Mouse (Mus musculus) brain, embryonic 18.5 days (tissue): ENCODE data around the gene Rab4b.

Source experiments
- DNase-seq: peaks from one replicate; pipeline ENCODE4 v3.0.0-alpha.2; 2012; ENCODE audit warnings: low read depth, low spot score

Gene Rab4b

DNA sequence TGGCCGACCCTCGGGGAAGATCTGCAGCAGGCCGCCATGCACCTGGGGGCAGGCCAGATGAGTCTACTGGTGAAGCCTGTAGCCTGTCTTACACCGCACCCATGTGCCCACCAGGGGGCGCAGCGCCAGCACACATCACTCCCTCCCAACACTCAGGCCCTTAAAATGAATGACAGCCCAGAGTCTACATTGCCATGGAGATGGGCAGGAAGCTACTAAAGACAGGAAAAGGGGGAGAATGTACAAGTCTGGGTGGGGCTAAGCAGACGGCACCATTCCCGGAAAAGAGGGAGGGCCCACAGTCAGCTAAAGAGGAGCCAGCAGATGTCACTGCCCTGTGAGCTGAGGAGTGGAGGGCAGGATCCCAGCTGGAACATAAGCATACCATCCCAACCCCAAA is 18.8 kb downstream of the Rab4b start:
- DNase-seq = peak; percentile 69

DNA sequence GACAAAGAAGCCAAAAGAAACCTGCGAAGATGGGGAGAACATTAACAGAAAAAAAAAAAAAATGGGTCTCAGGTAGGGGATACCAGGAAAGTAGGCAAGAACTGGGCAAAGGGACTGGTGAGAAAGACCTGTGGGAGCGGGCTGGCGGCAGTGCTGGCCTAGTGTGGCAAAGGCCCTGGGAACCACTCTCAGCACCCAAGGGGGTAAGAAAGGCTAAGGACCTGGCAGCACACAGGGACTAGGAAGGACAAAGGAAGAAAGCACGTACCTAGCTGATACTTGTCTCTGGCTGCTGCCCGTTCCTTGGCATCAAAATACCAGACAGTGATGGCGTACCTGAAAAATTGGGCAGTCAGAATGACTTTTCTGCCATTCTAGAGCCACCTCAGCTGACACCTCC is 19.4 kb downstream of the Rab4b start:
- DNase-seq = no peak

DNA sequence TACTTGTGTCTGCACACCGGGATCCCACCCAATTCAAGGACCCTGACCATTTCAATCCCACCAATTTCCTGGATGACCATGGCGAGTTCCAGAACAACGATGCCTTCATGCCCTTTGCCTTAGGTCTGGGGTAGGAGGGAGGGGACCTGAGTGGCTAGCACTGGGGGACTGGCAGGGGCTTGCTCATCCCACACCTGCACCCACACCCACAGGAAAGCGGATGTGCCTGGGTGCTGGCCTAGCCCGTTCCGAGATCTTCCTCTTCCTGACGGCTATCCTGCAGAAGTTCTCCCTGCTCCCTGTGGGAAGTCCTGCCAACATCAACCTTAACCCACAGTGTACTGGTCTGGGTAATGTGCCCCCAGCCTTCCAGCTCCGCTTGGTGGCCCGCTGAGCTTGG is 20.5 kb downstream of the Rab4b start:
- no peak for DNase-seq

DNA sequence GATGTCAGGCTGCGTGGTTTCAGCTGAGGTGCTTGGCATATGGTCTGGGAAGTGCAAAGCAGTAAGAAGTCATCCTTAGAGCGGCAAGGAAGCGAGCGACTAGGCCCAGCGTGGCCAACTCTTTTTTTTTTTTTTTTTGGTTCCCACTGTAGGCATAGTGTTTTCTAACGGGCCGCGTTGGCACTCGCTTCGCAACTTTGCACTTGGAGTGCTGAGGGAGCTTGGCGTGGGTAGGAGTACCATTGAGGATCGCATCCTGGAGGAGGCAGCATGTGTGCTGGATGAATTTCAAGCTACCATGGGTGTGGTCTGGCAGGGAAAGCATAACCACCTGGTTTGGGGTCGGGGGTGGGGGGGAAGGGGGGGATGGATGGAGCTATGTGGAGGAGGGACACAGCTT is 22.7 kb downstream of the Rab4b start:
- DNase-seq = no peak

DNA sequence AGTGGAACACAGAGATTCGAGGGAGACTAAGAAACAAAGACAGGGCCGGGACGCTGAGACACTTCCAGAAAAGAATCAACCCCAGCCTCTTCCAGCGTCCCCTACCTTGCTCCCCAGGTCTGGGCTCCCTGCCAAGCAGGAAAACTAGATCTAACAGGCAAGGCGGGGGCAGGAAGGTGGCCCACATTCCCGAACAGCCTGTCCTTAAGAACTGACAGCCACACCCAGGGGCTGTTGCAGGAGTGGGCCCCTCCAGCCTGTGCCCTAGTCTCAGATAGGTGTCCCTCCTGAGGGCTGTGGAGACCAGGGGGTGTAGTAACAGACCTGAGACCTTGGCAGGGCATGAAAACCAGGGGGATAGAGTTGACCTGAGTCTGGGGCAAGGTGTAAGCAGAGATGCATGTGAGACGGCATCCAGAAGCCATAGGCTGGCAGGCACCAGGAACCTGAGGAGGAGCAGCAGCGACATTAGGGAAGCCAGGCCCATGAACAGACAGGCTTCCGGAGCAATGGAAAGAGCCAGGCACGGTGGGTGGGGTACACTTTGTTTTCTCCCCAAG is 25.4 kb downstream of the Rab4b start, which contains the start of gene Cyp2t4:
Gene Cyp2t4 (plus strand): TSS at position 510 of the 560 bp plus-strand sequence.
- no peak for DNase-seq

DNA sequence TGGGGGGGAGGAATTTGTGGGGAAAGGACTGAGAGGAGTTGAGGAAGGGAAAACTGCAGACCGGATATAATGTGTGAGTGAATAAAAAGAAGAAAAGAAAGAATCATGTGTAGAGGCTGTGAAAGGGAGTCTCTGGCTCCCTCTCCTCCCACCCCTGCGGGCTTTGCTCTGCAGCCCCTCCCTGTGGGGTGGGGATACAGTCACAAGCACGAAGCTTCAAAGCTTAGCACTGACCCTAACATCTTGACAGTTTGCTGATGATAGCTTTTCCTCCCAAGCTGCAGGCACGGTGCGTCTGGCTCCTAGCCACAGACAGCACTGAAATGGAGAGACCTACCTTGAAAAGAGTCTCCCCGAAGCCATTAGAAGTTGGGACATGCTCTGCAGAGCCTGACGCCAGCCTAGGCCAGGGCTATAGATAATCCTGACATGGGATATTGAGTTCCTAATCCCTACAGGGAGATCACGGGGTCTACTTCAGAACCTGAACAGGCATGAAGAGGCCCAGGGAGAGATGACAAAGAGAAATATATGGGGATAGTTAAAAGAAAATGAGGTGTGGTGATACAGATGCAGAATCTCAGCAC is 42.2 kb downstream of the Rab4b start:
- DNase-seq = no peak

DNA sequence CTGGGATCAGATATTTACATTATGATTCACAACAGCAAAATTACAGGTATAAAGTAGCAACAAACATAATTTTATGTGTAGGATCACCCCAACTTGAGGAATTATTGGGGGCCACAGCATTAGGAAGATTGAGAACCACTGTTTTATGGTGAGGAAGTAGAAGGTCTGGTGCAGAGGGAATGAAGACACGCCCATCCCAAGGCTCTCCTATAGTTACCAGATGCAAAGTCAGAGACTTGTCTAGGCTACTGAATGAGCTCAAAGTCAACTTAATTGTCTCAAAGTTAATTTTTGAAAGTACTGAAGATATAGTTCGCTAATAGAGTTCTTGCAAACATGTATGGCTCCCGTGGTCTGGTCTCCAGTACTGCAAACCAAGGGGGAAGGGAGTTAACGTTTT is 44.9 kb downstream of the Rab4b start:
- DNase-seq = no peak

DNA sequence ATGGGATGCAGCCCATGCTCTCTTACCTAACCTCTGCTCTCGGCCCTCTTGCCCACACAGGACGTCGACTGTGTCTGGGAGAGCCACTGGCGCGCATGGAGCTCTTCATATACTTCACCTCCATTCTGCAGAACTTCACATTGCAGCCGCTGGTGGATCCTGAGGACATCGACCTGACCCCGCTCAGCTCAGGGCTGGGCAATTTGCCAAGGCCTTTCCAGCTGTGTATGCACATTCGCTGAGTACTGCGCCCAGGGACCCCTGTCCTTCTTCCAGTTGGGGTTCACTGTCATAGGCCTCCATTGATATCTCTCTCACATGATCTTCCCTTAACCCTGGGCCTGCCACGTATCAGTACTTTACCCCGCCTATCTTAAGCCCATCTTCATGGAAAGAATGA is 45.5 kb downstream of the Rab4b start:
- DNase-seq = no peak

DNA sequence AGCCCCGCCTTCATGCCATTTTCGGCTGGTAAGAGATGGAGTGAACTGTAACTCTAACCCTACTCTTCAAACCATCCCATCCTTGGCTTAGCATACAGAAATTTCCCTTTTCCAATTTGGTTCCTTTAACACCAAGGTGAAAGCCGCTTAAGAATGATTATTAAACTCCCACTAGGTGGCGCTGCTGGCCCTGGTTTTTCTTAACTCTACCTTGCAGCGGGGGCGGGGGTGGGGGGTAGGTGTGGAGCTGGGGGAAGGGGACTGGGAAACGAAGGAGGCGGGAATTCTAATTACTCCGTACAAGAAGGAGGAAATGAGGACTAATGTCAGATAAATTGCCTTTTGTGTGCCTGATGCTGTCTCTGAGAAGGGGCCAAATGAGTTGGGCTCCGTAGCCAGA is 46.1 kb downstream of the Rab4b start:
- DNase-seq = no peak

DNA sequence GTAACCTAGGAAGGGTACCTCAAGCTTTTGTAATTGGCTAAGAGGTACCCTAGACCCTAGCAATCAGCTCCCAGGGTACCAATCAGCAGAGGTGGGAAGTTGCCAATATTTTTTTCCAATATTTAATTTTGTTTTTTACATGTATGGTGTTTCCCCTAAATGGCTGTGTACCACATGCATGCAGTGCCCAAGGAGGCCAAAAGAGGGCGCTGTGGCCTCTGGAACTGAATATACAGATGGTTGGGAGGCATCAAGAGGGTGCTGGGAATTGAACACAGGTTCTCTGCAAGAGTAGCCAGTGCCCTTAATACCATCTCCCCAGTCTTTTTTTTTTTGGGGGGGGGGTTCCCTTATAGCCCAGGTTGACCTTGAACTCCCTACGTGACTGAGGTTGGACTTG is 47.3 kb downstream of the Rab4b start:
- no peak for DNase-seq

DNA sequence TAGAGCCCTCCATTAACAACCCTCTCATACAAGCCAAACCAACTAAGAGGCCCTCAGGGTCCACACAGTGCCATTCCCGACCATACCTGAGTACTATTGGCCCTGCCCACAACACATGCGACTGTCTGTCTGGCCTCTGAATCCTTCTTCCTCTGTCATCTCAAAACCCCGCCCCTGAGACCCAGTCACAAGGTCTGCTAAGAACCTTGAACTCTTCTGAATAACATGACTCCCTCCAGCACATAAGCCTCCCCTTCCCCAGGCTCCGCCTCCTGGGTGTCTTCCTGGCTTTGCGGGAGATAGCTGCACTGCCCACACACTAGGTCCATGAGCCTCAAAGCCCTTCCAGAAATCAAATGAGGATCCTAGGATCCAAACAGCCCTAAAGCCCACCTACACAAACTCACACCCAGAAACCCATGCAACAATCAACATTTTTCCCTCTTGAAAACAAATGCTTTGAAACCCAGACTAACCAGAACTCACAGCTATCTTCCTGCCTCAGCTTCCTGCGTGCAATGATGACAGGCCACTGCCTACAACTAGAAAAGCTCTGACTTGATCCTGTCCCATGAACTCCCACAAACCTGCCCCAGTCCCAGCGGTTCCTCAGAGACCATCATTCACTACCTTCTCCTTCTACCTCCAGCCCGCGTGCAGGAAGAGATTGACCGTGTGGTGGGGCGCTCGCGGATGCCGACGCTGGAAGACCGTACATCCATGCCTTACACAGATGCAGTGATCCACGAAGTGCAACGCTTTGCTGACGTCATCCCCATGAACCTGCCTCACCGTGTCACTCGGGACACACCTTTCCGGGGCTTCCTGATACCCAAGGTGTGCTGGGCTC is 48.0 kb downstream of the Rab4b start:
- DNase-seq = no peak

DNA sequence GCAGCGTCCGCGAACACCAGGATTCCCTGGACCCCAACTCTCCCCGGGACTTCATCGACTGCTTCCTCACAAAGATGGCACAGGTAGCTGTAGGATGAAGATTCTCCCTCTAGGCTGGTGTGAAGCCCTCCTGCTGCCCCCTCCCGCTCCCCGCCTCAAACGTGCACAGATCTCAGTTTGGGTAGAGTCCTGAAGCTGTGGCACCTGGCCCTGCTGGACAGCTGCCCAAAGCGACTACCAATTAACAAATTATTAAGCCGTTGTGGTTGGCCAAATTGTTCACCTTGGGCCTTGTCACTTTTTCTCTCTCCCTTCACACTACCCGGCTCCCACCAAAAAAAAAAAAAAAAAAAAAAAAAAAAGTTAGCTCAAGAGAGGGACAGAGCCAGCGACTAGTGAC is 48.9 kb downstream of the Rab4b start:
- no peak for DNase-seq

DNA sequence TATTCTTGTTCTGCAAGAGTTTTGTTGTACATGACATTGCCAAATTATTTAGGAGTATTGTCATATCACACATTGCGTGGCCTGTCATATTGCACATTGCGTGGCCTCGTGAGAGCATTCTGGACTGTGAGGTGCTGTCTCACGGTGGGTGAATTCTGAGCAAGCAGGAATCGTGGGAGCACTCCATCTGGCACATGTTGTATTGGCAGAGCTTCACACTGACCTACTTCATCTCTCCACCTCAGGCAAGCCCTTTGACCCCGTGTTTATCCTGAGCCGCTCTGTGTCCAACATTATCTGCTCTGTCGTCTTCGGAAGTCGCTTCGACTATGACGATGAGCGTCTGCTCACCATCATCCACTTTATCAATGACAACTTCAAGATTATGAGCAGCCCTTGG is 49.8 kb downstream of the Rab4b start:
- no peak for DNase-seq

DNA sequence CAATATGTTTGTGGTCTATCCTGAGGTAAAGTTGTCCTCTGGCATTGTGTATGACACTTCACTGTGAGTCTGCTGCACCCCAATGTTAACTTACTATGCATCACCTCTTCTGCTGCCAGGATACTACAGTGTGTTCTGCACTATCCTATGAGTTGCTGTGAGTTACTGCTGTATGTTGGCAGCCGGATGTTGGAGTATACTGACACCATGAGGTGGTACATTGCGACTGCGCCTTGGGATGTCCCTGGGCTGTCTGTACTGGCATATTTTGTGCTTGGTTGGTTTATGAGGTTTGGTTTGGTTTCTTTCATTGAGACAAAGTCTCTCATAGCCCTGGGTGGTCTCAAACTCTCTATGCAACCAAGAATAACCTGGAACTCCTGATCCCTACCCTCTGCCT is 50.5 kb downstream of the Rab4b start:
- DNase-seq = no peak

DNA sequence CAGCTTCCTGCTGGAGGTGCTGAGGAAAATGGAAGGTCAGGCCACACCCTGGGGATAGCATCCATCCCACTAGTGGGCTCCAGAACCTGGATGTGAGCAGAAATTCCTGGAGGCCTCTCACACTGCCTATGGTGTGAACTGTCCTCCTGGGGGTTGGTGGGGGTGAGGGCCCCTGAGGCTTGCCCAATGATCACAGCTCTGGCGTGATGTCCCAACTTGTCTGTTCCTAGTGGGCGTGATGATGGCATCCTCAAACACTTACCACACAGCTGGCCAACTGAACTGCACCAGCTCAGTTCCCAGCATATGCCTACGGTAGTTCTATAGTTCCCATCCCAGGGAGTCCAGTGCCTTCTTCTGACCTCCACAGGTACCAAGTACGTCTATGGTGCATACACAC is 53.7 kb downstream of the Rab4b start:
- no peak for DNase-seq

DNA sequence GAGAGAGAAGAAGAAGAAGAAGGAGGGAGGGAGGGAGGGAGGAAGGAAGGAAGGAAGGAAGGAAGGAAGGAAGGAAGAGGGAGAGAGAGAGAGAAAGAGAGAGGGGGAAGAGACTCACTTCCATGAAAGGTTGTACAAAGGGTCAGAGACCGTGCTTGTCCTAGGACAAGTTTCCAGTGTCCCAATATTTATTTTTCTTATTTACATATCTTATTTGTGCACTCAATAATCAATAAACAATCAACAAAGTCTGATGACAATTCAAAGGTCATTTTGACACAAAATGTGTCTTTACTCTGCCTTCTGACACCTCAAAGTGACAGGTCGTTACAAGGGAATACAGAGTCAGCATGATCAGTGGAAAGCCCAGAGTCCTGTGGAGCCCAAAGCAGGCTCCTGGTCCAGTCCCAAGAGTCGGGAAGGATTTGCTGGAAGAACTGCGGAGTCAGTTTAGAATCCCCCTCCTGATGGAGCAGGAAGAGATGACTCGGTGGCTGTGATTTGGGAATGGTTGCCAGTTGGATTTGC is 54.3 kb downstream of the Rab4b start:
- no peak for DNase-seq

DNA sequence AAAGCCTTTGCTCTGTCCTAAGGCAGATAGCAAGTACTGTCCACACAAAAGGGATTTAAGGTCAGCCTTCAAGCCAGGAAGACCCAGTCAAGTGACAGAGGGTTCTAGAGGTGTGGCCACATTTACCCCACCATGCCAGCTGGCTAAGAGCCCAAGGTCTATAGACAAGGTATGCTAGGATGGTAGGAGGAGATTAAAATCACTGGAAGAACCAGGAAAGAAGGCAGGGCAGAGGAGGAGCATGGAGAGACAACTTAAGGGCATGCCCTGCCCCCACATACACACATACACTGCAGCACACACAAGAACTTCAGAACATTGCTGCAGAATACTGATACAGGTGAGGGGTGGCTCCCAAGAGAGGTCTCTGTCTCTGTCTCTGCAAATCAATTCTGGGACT is 59.0 kb downstream of the Rab4b start, which contains the start of gene Cyp2f2:
Gene Cyp2f2 (plus strand): TSS at position 234 of the 400 bp plus-strand sequence.
- DNase-seq = no peak
